In the genomic region with DNA sequence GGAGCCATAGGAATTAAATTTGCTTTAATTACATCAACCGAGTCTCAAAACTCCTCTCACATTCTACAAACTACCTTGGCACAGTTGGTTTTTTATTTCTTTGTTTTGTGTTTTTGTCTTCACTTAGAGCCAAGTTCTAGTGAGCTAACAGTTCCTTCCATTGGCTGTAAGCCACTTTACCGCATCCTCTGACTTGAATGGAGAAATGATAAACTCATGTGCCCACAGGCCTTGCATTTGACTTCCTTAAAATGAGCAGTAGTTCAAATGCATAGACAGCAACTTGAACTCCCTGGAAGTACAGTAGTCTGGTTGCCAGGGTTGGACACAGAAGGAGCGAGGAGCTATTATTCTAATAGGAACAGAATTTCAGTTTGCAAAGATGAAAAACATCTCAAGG, we compare ENCODE assay signal across 28 mouse cellular contexts. TPM values are rescaled to one million over a fixed set of nuclear protein-coding genes. Genes with fewer than 3 reads are reported as not detected.
DNase-seq lines count a peak whose midpoint lies in the region; ATAC-seq and TF ChIP-seq lines count a peak whose summit lies in the region.
"Had no signal": no experiment of that assay in that cellular context is flagged by ENCODE, and none has a peak within 500 bp of the region (broad histone marks: within the 10 kb centered on the region; RNA-seq: fewer than 3 reads in every experiment).

No protein-coding gene starts in this region.

- peak overlapping the region in 1 of 2 experiments; percentile 9; a peak in 2 of 4 replicates for H3K4me3 ChIP-seq in MEL (ENCODE audit: control insufficient read depth in 1 of 2, insufficient read depth in 1 of 2, low read depth in 2 of 2, low read length in 2 of 2)
- H3K4me3 ChIP-seq: embryonic facial prominence, embryonic 10.5 days; embryonic facial prominence, embryonic 13.5 days; erythroblast, embryonic 14.5 days; forebrain, embryonic 12.5 days; forebrain, embryonic 15.5 days; heart, adult 2 months; heart, embryonic 10.5 days; heart, embryonic 13.5 days; hindbrain, embryonic 12.5 days; hindbrain, embryonic 15.5 days had no signal

- H3K36me3 ChIP-seq in MEL (ENCODE audit: control insufficient read depth in 1 of 2, insufficient read depth in 2 of 2, low read length in 2 of 2) = peaks cover 0 to 46% of the 10 kb centered on the region in 2 experiments; a peak in 2 of 4 replicates
- H3K36me3 ChIP-seq: embryonic facial prominence, embryonic 10.5 days; embryonic facial prominence, embryonic 13.5 days; forebrain, embryonic 12.5 days; forebrain, embryonic 15.5 days; heart, embryonic 10.5 days; heart, embryonic 13.5 days; hindbrain, embryonic 12.5 days; hindbrain, embryonic 15.5 days had no signal

- H3K79me2 ChIP-seq in MEL (ENCODE audit: control insufficient read depth, insufficient read depth, low read length, poor library complexity) = no peaks in the 10 kb centered on the region

- peaks cover 24 to 53% of the 10 kb centered on the region in 2 experiments for H3K4me1 ChIP-seq in MEL (ENCODE audit: control insufficient read depth in 1 of 2, insufficient read depth in 2 of 2, low read length in 2 of 2)
- H3K4me1 ChIP-seq: embryonic facial prominence, embryonic 10.5 days; embryonic facial prominence, embryonic 13.5 days; forebrain, embryonic 12.5 days; forebrain, embryonic 15.5 days; heart, embryonic 10.5 days; hindbrain, embryonic 12.5 days; hindbrain, embryonic 15.5 days had no signal

- ATAC-seq in common myeloid progenitor, adult 5-6 weeks (replicated peaks; ENCODE audit: low read depth, poor library complexity, severe bottlenecking) = peak; percentile 68
- peak; percentile 71 for ATAC-seq in megakaryocyte, adult 5-6 weeks (ENCODE audit: poor library complexity, severe bottlenecking)
- no peak for ATAC-seq in inflammation-experienced regulatory T-cells, adult 6 months
- ATAC-seq: forebrain, embryonic 15.5 days had no signal

- peak overlapping the region; percentile 79 for H3K27ac ChIP-seq in MEL (ENCODE audit: control insufficient read depth, low read depth, low read length)
- H3K27ac ChIP-seq: embryonic facial prominence, embryonic 10.5 days; embryonic facial prominence, embryonic 13.5 days; forebrain, embryonic 12.5 days; forebrain, embryonic 15.5 days; heart, adult 2 months; heart, embryonic 10.5 days; heart, embryonic 13.5 days; hindbrain, embryonic 12.5 days; hindbrain, embryonic 15.5 days had no signal

- no peak for TF ChIP-seq POLR2A in MEL (IDR thresholded peaks at IDR 0.05; ENCODE audit: control insufficient read depth in 1 of 2, insufficient read depth in 1 of 2, low read depth in 1 of 2, low read length in 2 of 2, poor library complexity in 1 of 2)

- no peaks in the 10 kb centered on the region for H3K27me3 ChIP-seq in MEL (ENCODE audit: control insufficient read depth in 1 of 2, insufficient read depth in 2 of 2, low read length in 2 of 2)
- H3K27me3 ChIP-seq: embryonic facial prominence, embryonic 13.5 days; forebrain, embryonic 12.5 days; forebrain, embryonic 15.5 days; heart, embryonic 13.5 days; hindbrain, embryonic 12.5 days; hindbrain, embryonic 15.5 days had no signal

- TF ChIP-seq CTCF in MEL (IDR thresholded peaks at IDR 0.05 in 2 of 3, conservative IDR thresholded peaks at IDR 0.05 in 1 of 3; ENCODE audit: control insufficient read depth in 1 of 3, insufficient read depth in 1 of 3, low read depth in 2 of 3, low read length in 3 of 3, poor library complexity in 1 of 3, severe bottlenecking in 1 of 3) = no peak

- peak overlapping the region; percentile 33; the same call in 1 of the 2 replicates for H3K9ac ChIP-seq in MEL (ENCODE audit: control insufficient read depth, low read depth, low read length, poor library complexity, severe bottlenecking)
- H3K9ac ChIP-seq: embryonic facial prominence, embryonic 13.5 days; forebrain, embryonic 12.5 days; forebrain, embryonic 15.5 days; heart, embryonic 13.5 days; hindbrain, embryonic 12.5 days; hindbrain, embryonic 15.5 days had no signal

- peak; percentile 76 to 82 for TF ChIP-seq EP300 in MEL (IDR thresholded peaks at IDR 0.05; ENCODE audit: low read depth in 1 of 2, low read length in 2 of 2)

- H3K9me3 ChIP-seq in MEL (replicated peaks; ENCODE audit: insufficient read depth, low read length) = no peaks in the 10 kb centered on the region
- H3K9me3 ChIP-seq: embryonic facial prominence, embryonic 10.5 days; embryonic facial prominence, embryonic 13.5 days; forebrain, embryonic 12.5 days; forebrain, embryonic 15.5 days; heart, embryonic 10.5 days; heart, embryonic 13.5 days; hindbrain, embryonic 12.5 days; hindbrain, embryonic 15.5 days had no signal

- TF ChIP-seq RAD21 in MEL (IDR thresholded peaks at IDR 0.05; ENCODE audit: low read depth, low read length) = no peak

- peak; percentile 93 for DNase-seq in MEL (ENCODE audit: low read depth, low spot score)
- DNase-seq in urinary bladder, postnatal 36 days (ENCODE audit: low spot score in 2 of 2) = no peak
- no peak for DNase-seq in yolk sac, embryonic 10.5 days (ENCODE audit: low spot score)
- DNase-seq: adrenal gland, adult 2 months; adrenal gland, postnatal 14 days; cerebellum, adult 11 months; cerebellum, adult 2 months; cerebellum, adult 9-11 months; cerebellum, postnatal 25 days; embryo, embryonic 11 days; gastrocnemius, postnatal 25 days; heart, adult 2 months; heart, postnatal 14 days; heart, postnatal 4 days had no signal

TF ChIP-seq in MEL, 35 proteins besides CTCF, POLR2A, EP300 and RAD21 (continues in another document):
- 0 out of 2 replicates have a peak, but pooled peaks have one; percentile 30 for TF ChIP-seq HCFC1 (IDR thresholded peaks at IDR 0.05; ENCODE audit: low read depth, low read length)
- TF ChIP-seq ZNF384 (IDR thresholded peaks at IDR 0.05; ENCODE audit: low read depth, low read length) = 0 out of 2 replicates have a peak, but pooled peaks have one; percentile 12
- TF ChIP-seq POLR2AphosphoS2 (IDR thresholded peaks at IDR 0.05; ENCODE audit: low read length) = no peak
- TF ChIP-seq USF1 (IDR thresholded peaks at IDR 0.05; ENCODE audit: low read depth, low read length) = peak; percentile 43; the same call in 1 of the 2 replicates
- TF ChIP-seq JUND (IDR thresholded peaks at IDR 0.05; ENCODE audit: low read depth, low read length) = no peak
- TF ChIP-seq GABPA (IDR thresholded peaks at IDR 0.05; ENCODE audit: low read depth, low read length) = no peak
- peak; percentile 45; the same call in 1 of the 2 replicates for TF ChIP-seq ZKSCAN1 (IDR thresholded peaks at IDR 0.05; ENCODE audit: low read depth, low read length)
- no peak for TF ChIP-seq ZMIZ1 (IDR thresholded peaks at IDR 0.05; ENCODE audit: low read depth, low read length)
- no peak for TF ChIP-seq UBTF (IDR thresholded peaks at IDR 0.05; ENCODE audit: borderline replicate concordance, insufficient read depth, low read depth, low read length)
- TF ChIP-seq ELF1 (IDR thresholded peaks at IDR 0.05; ENCODE audit: low read depth, low read length) = peak; percentile 67; the same call in 1 of the 2 replicates
- peak; percentile 60 for TF ChIP-seq TCF12 (IDR thresholded peaks at IDR 0.05; ENCODE audit: low read depth, low read length)
- TF ChIP-seq MEF2A (IDR thresholded peaks at IDR 0.05; ENCODE audit: extremely low read depth, insufficient replicate concordance, low read depth, low read length, poor library complexity, severe bottlenecking) = no peak
- peak; percentile 59; the same call in 1 of the 2 replicates for TF ChIP-seq TBP (IDR thresholded peaks at IDR 0.05; ENCODE audit: low read depth, low read length)
- peak; percentile 49; the same call in 1 of the 2 replicates for TF ChIP-seq NELFE (IDR thresholded peaks at IDR 0.05; ENCODE audit: low read depth, low read length)
- no peak for TF ChIP-seq E2F4 (IDR thresholded peaks at IDR 0.05; ENCODE audit: borderline replicate concordance, low read depth, low read length)
- TF ChIP-seq TAL1 (IDR thresholded peaks at IDR 0.05; ENCODE audit: low read length) = no peak
- TF ChIP-seq MYB (IDR thresholded peaks at IDR 0.05; ENCODE audit: low read depth, low read length) = no peak
- TF ChIP-seq CHD2 (IDR thresholded peaks at IDR 0.05; ENCODE audit: low read length) = no peak
- 0 out of 2 replicates have a peak, but pooled peaks have one; percentile 39 for TF ChIP-seq KAT2A (conservative IDR thresholded peaks at IDR 0.05; ENCODE audit: low read depth, low read length)
- peak; percentile 88 for TF ChIP-seq ETS1 (IDR thresholded peaks at IDR 0.05; ENCODE audit: low read depth, low read length)
- TF ChIP-seq MAZ (IDR thresholded peaks at IDR 0.05; ENCODE audit: low read depth, low read length) = no peak
- peak; percentile 59; the same call in 1 of the 2 replicates for TF ChIP-seq GATA1 (IDR thresholded peaks at IDR 0.05; ENCODE audit: low read depth, low read length)
- TF ChIP-seq ZC3H11A (IDR thresholded peaks at IDR 0.05; ENCODE audit: low read depth, low read length) = 0 out of 2 replicates have a peak, but pooled peaks have one; percentile 5

RNA-seq across cellular contexts. Expression of a gene that starts 9.4 kb away (rescaled TPM):
- 0.95 and 1.3 TPM in 2 replicates for total RNA-seq in MEL (2012; rRNA removed)
- under 1 TPM in 1 of 2 experiments, not detected in 1; 0.31 TPM for polyA plus RNA-seq in MEL (2012; ENCODE audit: insufficient read depth in 1 of 2, insufficient read length in 2 of 2, low read depth in 1 of 2, low replicate concordance in 2 of 2, missing spikeins in 1 of 2)
- 1.3 and 3.7 TPM in 2 replicates for total RNA-seq in common myeloid progenitor, adult 5-6 weeks (2017)
- 0.39 TPM in 1 of 2 replicates, not detected in the other for total RNA-seq in megakaryocyte, adult 5-6 weeks (2015)
- total RNA-seq in megakaryocyte, adult 5-6 weeks (2017) = 0.29 TPM in 1 of 2 replicates, not detected in the other
- not detected for polyA plus RNA-seq in inflammation-experienced regulatory T-cells, adult 6 months (2017; shearing (Covaris generic))
- total RNA-seq: gastrocnemius, adult 8-10 months; gastrocnemius, postnatal 25 days had no signal
- polyA plus RNA-seq: erythroblast, embryonic 14.5 days had no signal

RNA-seq across cellular contexts. Expression of a gene that starts 17.7 kb away (rescaled TPM):
- 11.9 and 14.1 TPM in 2 replicates for total RNA-seq in MEL (2012; rRNA removed)
- 10 to 100 TPM in 1 of 2 experiments, not detected in 1; 10.8 TPM for polyA plus RNA-seq in MEL (2012; ENCODE audit: insufficient read depth in 1 of 2, insufficient read length in 2 of 2, low read depth in 1 of 2, low replicate concordance in 2 of 2, missing spikeins in 1 of 2)
- total RNA-seq in common myeloid progenitor, adult 5-6 weeks (2017) = 29.5 and 43.1 TPM in 2 replicates
- total RNA-seq in megakaryocyte, adult 5-6 weeks (2015) = 26.5 and 29.0 TPM in 2 replicates
- total RNA-seq in megakaryocyte, adult 5-6 weeks (2017) = 18.0 and 24.0 TPM in 2 replicates
- 10 to 100 TPM; 21.8 to 39.6 (median 34.2) TPM for polyA plus RNA-seq in inflammation-experienced regulatory T-cells, adult 6 months (2017; shearing (Covaris generic))

RNA-seq across cellular contexts. Expression of a gene that starts 48.7 kb away (rescaled TPM):
- 2.1 and 2.2 TPM in 2 replicates for total RNA-seq in MEL (2012; rRNA removed)
- 1 to 10 TPM in 1 of 2 experiments, not detected in 1; 2.1 TPM for polyA plus RNA-seq in MEL (2012; ENCODE audit: insufficient read depth in 1 of 2, insufficient read length in 2 of 2, low read depth in 1 of 2, low replicate concordance in 2 of 2, missing spikeins in 1 of 2)
- 7.0 and 9.2 TPM in 2 replicates for total RNA-seq in common myeloid progenitor, adult 5-6 weeks (2017)
- 2.7 and 3.0 TPM in 2 replicates for total RNA-seq in megakaryocyte, adult 5-6 weeks (2015)
- 4.0 and 4.3 TPM in 2 replicates for total RNA-seq in megakaryocyte, adult 5-6 weeks (2017)
- polyA plus RNA-seq in inflammation-experienced regulatory T-cells, adult 6 months (2017; shearing (Covaris generic)) = under 1 TPM in 1 of 3 experiments, not detected in 2; 0.10 TPM
- total RNA-seq: ES-E14; gastrocnemius, postnatal 25 days; heart, adult 2 months; heart, postnatal 4 days had no signal
- polyA plus RNA-seq: embryonic facial prominence, embryonic 10.5 days; erythroblast, embryonic 14.5 days; heart, adult 2 months; hindbrain, embryonic 12.5 days had no signal
